Mouse (Mus musculus): ENCODE results near the gene Gm3336.

GRCm38 (mm10) chr8:70764026-70764425 is 45.7 kb downstream of the Gm3336 start:
- no peak for TF ChIP-seq CTCF (IDR thresholded peaks at IDR 0.05; ENCODE audit: control insufficient read depth, insufficient read depth, low read length)
- TF ChIP-seq POLR2A (IDR thresholded peaks at IDR 0.05; ENCODE audit: borderline replicate concordance, control insufficient read depth, low read depth, low read length) = no peak

Measured in bone marrow, adult 2 months (tissue).